Mouse (Mus musculus) lung, embryonic 14.5 days (tissue): ENCODE data around the gene Crybg1. TPM values are rescaled to one million over a fixed set of nuclear protein-coding genes. Genes with fewer than 3 reads are reported as not detected.

Experiments used
- ATAC-seq: fragments of 200-750 bp; cut with Nextera tagmentation; 2 replicates; pipeline ENCODE4 v1.8.0; 2017; ENCODE audit warnings: mild to moderate bottlenecking, moderate TSS enrichment, moderate library complexity; ENCODE audit not compliant: insufficient read depth
- DNase-seq: peaks from one replicate; pipeline ENCODE4 v3.0.0-alpha.2; 2015
- H3K27ac ChIP-seq: fragments of 300-500 bp; sonication (generic); 2 replicates; pipeline ENCODE4 v1.5.1; 2014; ENCODE audit warnings: low read depth, mild to moderate bottlenecking, moderate library complexity
- H3K27me3 ChIP-seq: fragments of 300-500 bp; sonication (generic); 2 replicates; pipeline ENCODE4 v1.6.1; 2014; ENCODE audit warnings: low read length, control low read depth; ENCODE audit not compliant: insufficient read depth
- H3K36me3 ChIP-seq: fragments of 300-500 bp; sonication (generic); 2 replicates; pipeline ENCODE4 v1.6.1; 2014; ENCODE audit warnings: control low read depth; ENCODE audit not compliant: insufficient read depth
- H3K4me1 ChIP-seq: fragments of 300-500 bp; sonication (generic); 2 replicates; pipeline ENCODE4 v1.6.1; 2014; ENCODE audit warnings: antibody characterized with exemption, control low read depth; ENCODE audit not compliant: insufficient read depth
- H3K4me2 ChIP-seq: fragments of 300-500 bp; sonication (generic); 2 replicates; pipeline ENCODE4 v1.6.1; 2014; ENCODE audit warnings: mild to moderate bottlenecking
- H3K4me3 ChIP-seq: fragments of 300-500 bp; sonication (generic); 2 replicates; pipeline ENCODE4 v1.5.1; 2014; ENCODE audit warnings: low read depth, low read length
- H3K9ac ChIP-seq: fragments of 300-500 bp; sonication (generic); 2 replicates; pipeline ENCODE4 v1.6.1; 2014
- H3K9me3 ChIP-seq: fragments of 300-500 bp; sonication (generic); 2 replicates; pipeline ENCODE4 v1.6.1; 2016; ENCODE audit warnings: low read depth, low read length, control low read depth
- CTCF ChIP-seq: IDR thresholded peaks from 2 replicates; pipeline ENCODE4 v1.5.1; 2016; ENCODE audit warnings: antibody characterized with exemption, low read depth
- WGBS: fragments of 180-500 bp; shearing (Covaris S2); extraction: QIAGEN DNeasy Blood & Tissue Kit; methylation state at CpG from one replicate; pipeline ENCODE4 v1.1.7; 2014; 5-methylcytosine and 5-hydroxymethylcytosine counted together
- polyA plus RNA-seq: library from polyadenylated mRNA; unstranded; fragments of >200 nt; fragmentation: Nextera tagmentation; extraction: Ambion mirVana; gene quantifications from 2 replicates; pipeline ENCODE4 v1.2.1, GENCODE M21; 2014

Gene Crybg1
- polyA plus RNA-seq, 1 experiment from 2014 or later = 0.22 TPM

DNA sequence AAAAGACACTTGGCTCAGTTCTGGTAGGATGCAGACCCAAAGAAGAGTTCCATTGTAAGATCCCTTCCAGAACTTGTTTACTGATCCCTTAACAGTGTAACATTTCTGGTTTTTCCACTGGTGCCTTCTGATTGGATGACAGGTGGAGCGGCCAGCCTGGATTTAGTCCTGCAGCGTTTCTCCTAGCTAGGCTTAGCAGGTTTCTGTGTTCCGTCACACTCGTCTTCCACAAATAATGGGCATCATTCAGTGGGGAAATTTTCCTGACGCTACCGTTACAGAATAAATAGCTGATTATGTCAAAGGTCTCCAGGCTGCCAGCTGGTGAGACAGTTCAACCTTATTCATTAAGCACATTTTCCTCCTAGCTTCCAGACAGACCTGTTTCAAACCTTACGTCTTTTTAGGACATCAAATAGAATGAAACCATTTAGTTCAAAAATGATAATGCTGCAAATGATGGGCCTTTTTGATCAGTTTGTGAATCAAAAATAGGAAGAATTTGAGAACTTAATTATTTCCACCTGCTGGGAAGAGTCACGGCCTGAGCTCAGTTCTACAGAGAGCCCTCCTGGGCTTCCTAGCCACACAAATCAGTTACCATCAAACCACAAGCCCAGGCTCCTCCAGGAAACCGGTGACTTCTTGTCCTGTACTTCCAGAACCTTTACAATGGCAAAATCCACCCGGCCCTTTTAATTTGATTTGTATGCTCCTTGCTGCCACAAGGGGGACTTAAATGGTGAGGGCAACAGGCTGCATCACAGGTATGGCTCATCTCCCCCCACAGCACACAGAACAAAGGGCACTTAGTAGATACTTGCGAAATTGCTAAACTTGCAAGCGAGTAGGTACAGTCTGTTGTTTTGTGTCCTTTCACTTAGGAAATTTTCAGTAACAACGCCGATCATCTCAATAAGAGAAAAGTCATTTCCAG lies 146.4 kb downstream of the Crybg1 start:
- peak overlapping the region; percentile 57; the same call in 1 of the 2 replicates for H3K4me3 ChIP-seq
- peak; percentile 65 for TF ChIP-seq CTCF
- H3K36me3 ChIP-seq = no peaks in the 10 kb centered on the region
- DNase-seq = peak; percentile 68
- no peak overlapping the region for H3K4me2 ChIP-seq
- H3K27me3 ChIP-seq = peaks cover 43% of the 10 kb centered on the region
- ATAC-seq = no peak
- WGBS = 24% methylated on average over 14 of the region's 14 CpGs
- H3K9me3 ChIP-seq = no peaks in the 10 kb centered on the region
- no peaks in the 10 kb centered on the region; the same call in 1 of the 2 replicates for H3K4me1 ChIP-seq
- H3K9ac ChIP-seq = no peak overlapping the region
- H3K27ac ChIP-seq = no peak overlapping the region

DNA sequence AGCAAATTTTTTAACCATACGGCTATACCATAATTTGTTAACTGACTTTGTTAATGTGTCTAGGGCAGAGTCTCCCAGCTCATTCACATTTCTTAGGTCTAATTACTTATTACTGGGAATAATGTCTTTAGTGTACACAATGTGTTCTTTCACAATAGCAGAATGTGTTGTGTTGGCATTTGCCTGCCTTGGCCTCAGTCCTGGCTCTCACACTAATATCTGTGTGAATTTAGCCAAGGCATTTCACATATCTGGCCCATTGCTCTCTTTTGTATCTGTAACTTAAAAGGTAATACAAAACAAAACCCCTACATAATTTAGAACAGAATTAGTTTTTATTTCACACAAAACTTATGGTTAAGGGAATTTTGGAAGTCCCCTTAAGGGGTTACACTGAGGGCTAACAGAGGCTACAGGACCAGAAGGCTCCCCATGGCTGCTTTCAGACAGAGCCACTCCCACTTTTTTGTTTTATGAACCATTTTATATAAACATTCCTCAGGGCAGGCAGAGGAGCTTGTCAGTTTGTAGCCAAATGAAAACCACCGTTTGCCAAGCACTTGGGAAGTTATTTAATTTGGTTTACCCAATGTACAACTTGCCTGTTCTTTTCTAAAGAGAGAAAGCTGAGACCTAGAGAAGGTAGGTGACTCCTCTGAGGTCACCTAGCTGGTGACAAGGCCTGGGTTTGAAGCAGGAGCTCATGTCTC lies 148.3 kb downstream of the Crybg1 start:
- no peaks in the 10 kb centered on the region for H3K36me3 ChIP-seq
- peaks cover 37% of the 10 kb centered on the region for H3K27me3 ChIP-seq
- no peak for TF ChIP-seq CTCF
- DNase-seq (peak; percentile 42), ATAC-seq (no peak)
- no peaks in the 10 kb centered on the region for H3K4me1 ChIP-seq
- H3K4me2 ChIP-seq = no peak overlapping the region
- H3K9ac ChIP-seq = no peak overlapping the region
- no peaks in the 10 kb centered on the region for H3K9me3 ChIP-seq
- no peak overlapping the region for H3K4me3 ChIP-seq
- WGBS = 30% methylated on average over 2 of the region's 2 CpGs
- no peak overlapping the region for H3K27ac ChIP-seq

DNA sequence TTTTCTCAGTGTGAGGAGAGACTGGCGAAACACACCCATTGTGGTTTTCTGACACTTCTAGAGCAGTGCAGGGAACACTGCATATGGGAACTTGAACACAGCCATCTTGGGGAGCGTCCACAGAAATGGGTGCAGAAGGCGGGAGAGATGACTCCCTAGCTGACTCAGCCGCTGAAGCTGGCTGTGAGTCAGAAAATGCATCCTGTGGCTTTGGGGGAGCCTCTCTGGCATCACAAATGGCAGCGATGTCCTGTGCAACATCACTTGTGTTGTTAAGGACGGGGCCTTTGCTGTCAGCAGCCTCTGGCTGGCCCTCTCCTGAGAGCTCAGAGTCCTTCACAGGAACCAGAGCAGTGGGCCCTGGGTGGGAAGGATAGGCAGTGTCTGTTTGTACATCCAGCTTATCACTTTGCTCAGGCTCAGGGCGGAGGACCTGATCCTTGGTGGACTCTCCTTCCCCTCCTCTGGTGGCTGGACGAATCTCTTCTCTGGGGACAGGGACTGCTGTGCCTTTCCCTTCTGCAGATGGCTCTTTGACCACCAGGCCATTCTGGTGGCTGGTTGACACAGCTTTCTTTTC lies 150.1 kb downstream of the Crybg1 start:
- no peaks in the 10 kb centered on the region for H3K4me1 ChIP-seq
- TF ChIP-seq CTCF = no peak
- no peak overlapping the region for H3K9ac ChIP-seq
- H3K27me3 ChIP-seq = peaks cover 20% of the 10 kb centered on the region
- ATAC-seq (no peak), DNase-seq (no peak)
- 73% methylated on average over 8 of the region's 8 CpGs for WGBS
- no peaks in the 10 kb centered on the region for H3K36me3 ChIP-seq
- no peak overlapping the region for H3K4me2 ChIP-seq
- no peaks in the 10 kb centered on the region for H3K9me3 ChIP-seq
- no peak overlapping the region for H3K4me3 ChIP-seq
- no peak overlapping the region for H3K27ac ChIP-seq

DNA sequence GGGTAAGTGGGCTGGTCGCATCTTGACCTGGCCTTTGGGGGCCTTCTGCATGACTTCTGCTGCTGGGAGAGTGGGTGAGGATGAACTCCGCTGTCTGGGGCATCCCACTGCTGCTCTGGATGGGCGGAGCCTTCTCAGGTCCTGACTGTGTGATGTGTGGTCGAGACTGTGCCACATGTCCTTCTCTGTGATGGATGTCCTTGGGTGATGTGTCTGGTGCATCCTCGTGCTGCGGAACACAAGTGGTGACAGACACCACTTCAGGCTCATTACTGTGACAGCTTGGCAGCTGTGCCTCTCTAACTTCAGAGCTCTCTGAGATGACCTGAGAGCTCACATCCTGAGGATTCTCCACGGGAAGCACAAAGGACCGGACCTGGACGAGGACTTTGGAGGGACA lies 150.6 kb downstream of the Crybg1 start:
- WGBS = 53% methylated on average over 9 of the region's 9 CpGs
- DNase-seq (no peak), ATAC-seq (no peak)
- H3K9me3 ChIP-seq = no peaks in the 10 kb centered on the region
- no peak overlapping the region for H3K9ac ChIP-seq
- H3K4me3 ChIP-seq = no peak overlapping the region
- H3K4me2 ChIP-seq = no peak overlapping the region
- H3K27ac ChIP-seq = no peak overlapping the region
- H3K27me3 ChIP-seq = peaks cover 14% of the 10 kb centered on the region
- H3K4me1 ChIP-seq = no peaks in the 10 kb centered on the region
- TF ChIP-seq CTCF = no peak
- no peaks in the 10 kb centered on the region for H3K36me3 ChIP-seq

DNA sequence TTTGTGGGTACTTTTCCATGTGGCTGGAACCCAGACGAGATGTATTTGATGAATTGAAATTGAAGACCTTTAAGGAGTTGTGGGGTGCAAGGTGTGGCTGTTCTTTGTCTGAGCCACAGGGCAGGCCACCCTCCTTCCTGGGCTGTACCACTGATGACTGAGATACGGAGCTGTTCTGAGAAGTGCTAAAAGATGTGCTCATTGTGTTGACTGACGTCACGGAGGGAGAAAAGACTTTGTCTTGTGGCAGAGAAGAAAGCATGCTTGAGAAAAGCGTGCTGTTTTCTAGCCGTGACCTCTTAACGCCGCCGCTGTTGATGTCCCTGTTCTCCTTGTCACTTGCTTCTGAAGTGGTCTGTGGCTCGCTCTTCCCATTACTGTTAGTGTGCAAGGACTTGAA lies 151.4 kb downstream of the Crybg1 start:
- 86% methylated on average over 10 of the region's 10 CpGs for WGBS
- Histone ChIP-seq H3K4me1 (no peaks in the 10 kb centered on the region), H3K9me3 (no peaks in the 10 kb centered on the region), H3K27me3 (peaks cover 7% of the 10 kb centered on the region), H3K4me2 (no peak overlapping the region), H3K9ac (no peak overlapping the region), H3K27ac (no peak overlapping the region), H3K4me3 (no peak overlapping the region), H3K36me3 (no peaks in the 10 kb centered on the region)
- DNase-seq (no peak), ATAC-seq (no peak)
- no peak for TF ChIP-seq CTCF

DNA sequence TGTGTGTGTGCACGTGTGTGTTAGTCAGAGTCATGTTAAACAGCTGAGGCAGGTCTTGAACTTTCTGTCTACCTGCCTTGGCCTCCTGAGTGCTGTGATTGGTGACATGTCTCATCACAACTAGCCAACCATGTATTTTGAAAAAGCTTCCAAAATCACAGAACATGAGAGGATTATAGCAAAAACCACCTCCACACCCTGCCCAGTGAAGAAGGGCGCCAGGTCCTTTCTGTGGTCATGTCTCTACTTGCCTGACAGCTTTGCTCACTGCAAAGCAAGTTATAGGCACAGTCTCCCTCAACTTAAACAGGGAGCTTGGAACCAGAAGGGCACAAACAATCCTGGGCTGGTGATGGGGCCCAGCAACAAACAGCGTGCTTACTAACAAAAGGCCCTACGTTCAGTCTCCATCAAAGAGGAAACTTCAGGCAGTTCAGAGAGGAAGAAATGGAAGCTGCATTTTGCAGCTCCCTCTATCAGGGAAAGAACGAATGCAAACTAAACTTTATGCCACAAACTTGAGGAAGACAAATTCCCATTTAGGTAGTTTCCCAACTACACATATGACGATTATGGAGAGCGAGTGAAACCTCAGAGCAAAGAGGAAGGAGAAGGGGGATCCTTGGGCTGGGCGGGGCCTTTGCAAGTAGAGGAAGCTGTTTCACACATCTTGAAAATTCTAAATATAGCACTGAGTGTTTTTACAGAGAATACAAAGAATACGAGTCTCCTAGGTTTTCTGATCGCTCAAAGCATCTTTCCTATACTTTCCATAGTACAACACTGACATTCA lies 152.6 kb downstream of the Crybg1 start:
- Histone ChIP-seq H3K27ac (no peak overlapping the region), H3K4me2 (no peak overlapping the region), H3K36me3 (no peaks in the 10 kb centered on the region), H3K4me1 (no peaks in the 10 kb centered on the region), H3K27me3 (no peaks in the 10 kb centered on the region), H3K9me3 (no peaks in the 10 kb centered on the region), H3K4me3 (no peak overlapping the region), H3K9ac (no peak overlapping the region)
- TF ChIP-seq CTCF = no peak
- DNase-seq (no peak), ATAC-seq (no peak)
- 67% methylated on average over 10 of the region's 10 CpGs for WGBS
